Mouse (Mus musculus) CH12.LX (cell line): ENCODE measurements around the gene Nudt16l1. TPM values are rescaled to one million over a fixed set of nuclear protein-coding genes. Genes with fewer than 3 reads are reported as not detected.

Experiments used
- DNase-seq: peaks from one replicate; pipeline ENCODE4 v3.0.0-alpha.2; 2013; ENCODE audit errors: extremely low read depth
- H3K27ac ChIP-seq: 2 replicates; pipeline ENCODE4 v1.5.1; 2012; ENCODE audit warnings: low read depth, mild to moderate bottlenecking, control low read depth, moderate library complexity; ENCODE audit not compliant: insufficient read depth
- H3K27me3 ChIP-seq: replicated peaks from 2 replicates; pipeline ENCODE3; 2012; ENCODE audit warnings: inconsistent platforms
- H3K36me3 ChIP-seq, 2 experiments: replicated peaks in 1 of 2; 2 replicates each; pipeline versions ENCODE3 to v1.6.1; 2012; ENCODE audit warnings: inconsistent platforms in 1 of 2, low read length in 1 of 2, mild to moderate bottlenecking in 1 of 2, mixed read lengths in 1 of 2, moderate library complexity in 1 of 2; ENCODE audit not compliant: control insufficient read depth in 1 of 2, insufficient read depth in 1 of 2
- H3K4me1 ChIP-seq, 2 experiments: 2 replicates each; pipeline ENCODE4 v1.6.1; 2012; ENCODE audit warnings: inconsistent platforms in 1 of 2, moderate library complexity in 1 of 2; ENCODE audit not compliant: insufficient read depth in 2 of 2, control insufficient read depth in 1 of 2
- H3K4me2 ChIP-seq: 2 replicates; pipeline ENCODE4 v1.6.1; 2012; ENCODE audit warnings: low read depth, mild to moderate bottlenecking, control low read depth; ENCODE audit not compliant: poor library complexity, insufficient read depth, severe bottlenecking
- H3K4me3 ChIP-seq, 3 experiments: fragments of 150-350 bp in 1 of 3; sonication (generic) in 1 of 3; replicated peaks in 1 of 3; 2 replicates each; pipeline versions ENCODE3 to v1.5.1; 2011 to 2012; ENCODE audit warnings: low read depth in 2 of 3, low read length in 2 of 3, mild to moderate bottlenecking in 2 of 3, moderate library complexity in 2 of 3, control low read depth in 1 of 3, improper control_type of control experiment in 1 of 3, inconsistent platforms in 1 of 3, mixed read lengths in 1 of 3; ENCODE audit not compliant: poor library complexity in 1 of 3
- H3K79me2 ChIP-seq: replicated peaks from 2 replicates; pipeline ENCODE4 v1.6.1; 2012; ENCODE audit warnings: mild to moderate bottlenecking, moderate library complexity; ENCODE audit not compliant: control insufficient read depth, poor library complexity, insufficient read depth, severe bottlenecking; ENCODE audit errors: extremely low read depth
- H3K9ac ChIP-seq: 2 replicates; pipeline ENCODE4 v1.6.1; 2012; ENCODE audit warnings: low read depth, mild to moderate bottlenecking, control low read depth, moderate library complexity; ENCODE audit not compliant: insufficient read depth
- H3K9me3 ChIP-seq: replicated peaks from 2 replicates; pipeline ENCODE3; 2012; ENCODE audit warnings: low read length, inconsistent platforms, mixed read lengths
- CHD2 ChIP-seq: IDR thresholded peaks from 2 replicates; pipeline ENCODE4 v1.6.1; 2011; ENCODE audit warnings: low read length, improper control_type of control experiment
- CTCF ChIP-seq, 2 experiments: IDR thresholded peaks in 1 of 2; conservative IDR thresholded peaks in 1 of 2; 2 replicates each; pipeline ENCODE4 v1.5.1; 2011 to 2012; ENCODE audit warnings: low read depth in 2 of 2, low read length in 2 of 2, improper control_type of control experiment in 1 of 2, inconsistent platforms in 1 of 2, mild to moderate bottlenecking in 1 of 2, moderate library complexity in 1 of 2
- E2F4 ChIP-seq: IDR thresholded peaks from 2 replicates; pipeline ENCODE4 v1.6.1; 2011; ENCODE audit warnings: low read depth, low read length, improper control_type of control experiment; ENCODE audit not compliant: insufficient replicate concordance
- EP300 ChIP-seq: IDR thresholded peaks from 2 replicates; pipeline ENCODE4 v1.6.1; 2011; ENCODE audit warnings: low read length, improper control_type of control experiment
- IRF4 ChIP-seq: IDR thresholded peaks from 2 replicates; pipeline ENCODE4 v1.6.1; 2014; ENCODE audit warnings: low read depth, mild to moderate bottlenecking, inconsistent platforms, low read length, improper control_type of control experiment
- JUN ChIP-seq: IDR thresholded peaks from 2 replicates; pipeline ENCODE4 v1.6.1; 2011; ENCODE audit warnings: low read depth, mild to moderate bottlenecking, low read length, improper control_type of control experiment, moderate library complexity; ENCODE audit not compliant: insufficient read depth
- MAFK ChIP-seq: IDR thresholded peaks from 2 replicates; pipeline ENCODE4 v1.6.1; 2011; ENCODE audit warnings: low read length, improper control_type of control experiment; ENCODE audit not compliant: insufficient replicate concordance
- MAX ChIP-seq: IDR thresholded peaks from 2 replicates; pipeline ENCODE4 v1.6.1; 2011; ENCODE audit warnings: low read length, improper control_type of control experiment
- MAZ ChIP-seq: IDR thresholded peaks from 2 replicates; pipeline ENCODE4 v1.6.1; 2012; ENCODE audit warnings: low read depth, mild to moderate bottlenecking, inconsistent platforms, low read length, improper control_type of control experiment, moderate library complexity
- MYC ChIP-seq: IDR thresholded peaks from 2 replicates; pipeline ENCODE4 v1.6.1; 2011; ENCODE audit warnings: low read depth, mild to moderate bottlenecking, improper control_type of control experiment, low read length
- NELFE ChIP-seq: IDR thresholded peaks from 2 replicates; pipeline ENCODE4 v1.6.1; 2011; ENCODE audit warnings: low read depth, low read length, improper control_type of control experiment
- NRF1 ChIP-seq: IDR thresholded peaks from 2 replicates; pipeline ENCODE4 v1.6.1; 2014; ENCODE audit warnings: low read depth, mild to moderate bottlenecking, inconsistent platforms, low read length, improper control_type of control experiment, moderate library complexity
- PAX5 ChIP-seq: IDR thresholded peaks from 2 replicates; pipeline ENCODE4 v1.6.1; 2012; ENCODE audit warnings: low read length, inconsistent platforms, mixed read lengths
- POLR2A ChIP-seq: IDR thresholded peaks from 2 replicates; pipeline ENCODE4 v1.6.1; 2011; ENCODE audit warnings: low read depth, mild to moderate bottlenecking, improper control_type of control experiment, low read length
- RAD21 ChIP-seq: IDR thresholded peaks from 2 replicates; pipeline ENCODE4 v1.6.1; 2011; ENCODE audit warnings: low read depth, mild to moderate bottlenecking, low read length, improper control_type of control experiment, moderate library complexity
- TBP ChIP-seq: conservative IDR thresholded peaks from 2 replicates; pipeline ENCODE4 v1.6.1; 2011; ENCODE audit warnings: low read depth, low read length, improper control_type of control experiment
- USF1 ChIP-seq: IDR thresholded peaks from 2 replicates; pipeline ENCODE4 v1.6.1; 2014; ENCODE audit warnings: low read depth, mild to moderate bottlenecking, inconsistent platforms, low read length, improper control_type of control experiment
- USF2 ChIP-seq: conservative IDR thresholded peaks from 2 replicates; pipeline ENCODE4 v1.6.1; 2011; ENCODE audit warnings: low read depth, low read length, improper control_type of control experiment
- ZC3H11A ChIP-seq: IDR thresholded peaks from 2 replicates; pipeline ENCODE4 v1.6.1; 2012; ENCODE audit warnings: low read depth, mild to moderate bottlenecking, inconsistent platforms, low read length, improper control_type of control experiment
- ZKSCAN1 ChIP-seq: IDR thresholded peaks from 2 replicates; pipeline ENCODE4 v1.6.1; 2012; ENCODE audit warnings: low read depth, inconsistent platforms, low read length, improper control_type of control experiment, borderline replicate concordance
- ZMIZ1 ChIP-seq: IDR thresholded peaks from 2 replicates; pipeline ENCODE4 v1.6.1; 2012; ENCODE audit warnings: low read depth, mild to moderate bottlenecking, inconsistent platforms, low read length, improper control_type of control experiment
- ZNF384 ChIP-seq: IDR thresholded peaks from 2 replicates; pipeline ENCODE4 v1.6.1; 2012; ENCODE audit warnings: low read depth, low read length, improper control_type of control experiment, inconsistent platforms
- dilution Hi-C: fragments of 300-500 bp; cut with MboI; formaldehyde crosslinking; loops from 2 replicates; pipeline ENCODE4 v1.14.3; 2020; ENCODE audit warnings: low sequenced_read_pairs; ENCODE audit not compliant: extremely low pct_unique_long_range_greater_than_20kb, extremely low pct_ligation_motif_present
- in situ Hi-C: fragments of 300-500 bp; cut with MboI; formaldehyde crosslinking; loops from 3 replicates; pipeline ENCODE4 v1.14.3; 2019; ENCODE audit warnings: low sequenced_read_pairs, low pct_ligation_motif_present, low pct_unique_long_range_greater_than_20kb, mixed read lengths
- polyA plus RNA-seq: library from polyadenylated mRNA; unstranded; fragments of >175 nt; gene quantifications from 2 replicates; pipeline ENCODE4 v1.2.1, GENCODE M21; 2012; ENCODE audit warnings: low read depth; ENCODE audit not compliant: insufficient read length
- total RNA-seq, 2 experiments: library from RNA; depleted of rRNA; stranded (reverse); fragments of 300-350 nt in 1 of 2; fragments of >200 nt in 1 of 2; gene quantifications; 2 replicates each; pipeline ENCODE4 v1.2.3; 2012 to 2014

Nudt16l1 gene
- total and polyA plus RNA-seq, 3 experiments = 36.3 to 101 (median 65.7) TPM

DNA sequence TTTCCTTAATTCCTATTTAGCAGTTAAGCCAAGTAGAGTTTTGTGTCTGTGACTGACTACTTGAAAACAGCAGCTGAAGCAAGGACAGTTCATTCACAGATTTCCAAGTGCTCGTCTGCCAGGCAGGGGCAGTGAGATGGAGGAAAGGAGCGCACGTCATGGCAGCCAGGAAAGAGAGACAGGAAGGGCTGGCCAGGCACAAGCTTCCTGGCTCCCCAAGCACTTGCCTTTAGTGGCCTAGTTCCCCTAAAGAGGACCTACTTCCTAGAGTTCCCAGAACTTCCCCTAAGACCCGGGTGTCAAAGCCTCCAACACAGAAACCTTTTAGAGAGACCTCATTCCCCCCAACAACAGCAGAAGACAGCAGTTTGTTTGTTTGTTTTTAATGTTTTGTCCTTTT is 18.0 kb upstream of the Nudt16l1 start:
- H3K4me3 ChIP-seq = no peak overlapping the region
- no peak for TF ChIP-seq IRF4
- TF ChIP-seq POLR2A = no peak
- in situ Hi-C loops (no loop called here), dilution Hi-C loops (no loop called here)
- H3K27ac ChIP-seq = no peak overlapping the region
- no peak for DNase-seq
- no peak overlapping the region for H3K9ac ChIP-seq
- H3K79me2 ChIP-seq = no peaks in the 10 kb centered on the region
- H3K9me3 ChIP-seq = no peaks in the 10 kb centered on the region
- H3K4me2 ChIP-seq = no peak overlapping the region
- H3K4me1 ChIP-seq = peaks cover 0 to 6% of the 10 kb centered on the region in 2 experiments; a peak in 1 of 4 replicates
- H3K36me3 ChIP-seq = peaks cover 23 to 53% of the 10 kb centered on the region in 2 experiments
- H3K27me3 ChIP-seq = no peaks in the 10 kb centered on the region

DNA sequence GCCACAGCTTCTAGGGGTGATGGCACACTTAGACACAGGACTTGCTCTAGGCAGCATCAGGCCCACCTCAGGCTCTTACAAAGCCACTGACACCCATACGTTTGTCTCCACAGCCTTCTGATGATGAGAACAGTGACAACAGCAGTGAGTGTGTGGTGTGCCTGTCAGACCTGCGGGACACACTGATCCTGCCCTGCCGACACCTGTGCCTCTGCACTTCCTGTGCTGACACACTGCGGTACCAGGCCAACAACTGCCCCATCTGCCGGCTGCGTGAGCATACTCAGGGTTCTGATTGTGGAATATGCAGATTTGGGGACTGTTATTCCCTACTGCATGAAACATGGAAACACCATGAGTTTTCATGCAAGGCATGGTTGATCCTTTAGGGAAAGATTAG is 16.1 kb upstream of the Nudt16l1 start:
- H3K4me3 ChIP-seq = no peak overlapping the region
- no peak overlapping the region for H3K4me2 ChIP-seq
- no peak for DNase-seq
- no peaks in the 10 kb centered on the region for H3K27me3 ChIP-seq
- peaks cover 29 to 60% of the 10 kb centered on the region in 2 experiments for H3K36me3 ChIP-seq
- no peak overlapping the region for H3K9ac ChIP-seq
- dilution Hi-C loops = no loop called here
- H3K27ac ChIP-seq = no peak overlapping the region
- H3K79me2 ChIP-seq = no peaks in the 10 kb centered on the region
- peaks cover 0 to 6% of the 10 kb centered on the region in 2 experiments; a peak in 1 of 4 replicates for H3K4me1 ChIP-seq
- no peak for TF ChIP-seq MAX
- in situ Hi-C loops = no loop called here
- no peaks in the 10 kb centered on the region for H3K9me3 ChIP-seq

DNA sequence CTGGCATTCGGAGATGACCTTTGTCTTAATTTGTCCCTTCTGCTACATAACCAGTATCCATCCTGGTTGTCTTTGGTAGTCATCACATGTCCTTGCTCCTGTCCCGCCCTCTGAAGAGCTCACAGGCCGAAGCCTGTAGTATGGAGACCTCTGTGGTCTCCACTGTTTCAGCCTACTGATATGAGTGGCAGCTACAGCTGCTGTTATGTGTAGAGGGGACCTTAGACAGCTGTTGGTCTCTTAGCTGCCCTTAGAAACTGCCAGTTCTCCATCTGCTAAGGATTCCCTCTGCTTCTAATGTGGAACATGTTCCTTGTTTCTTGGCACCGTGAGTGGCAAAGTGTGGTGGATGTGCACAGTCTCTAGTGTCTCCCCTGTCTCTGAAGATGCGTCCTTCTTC is 14.6 kb upstream of the Nudt16l1 start:
- no peak for DNase-seq
- Histone ChIP-seq H3K27ac (no peak overlapping the region), H3K4me3 (no peak overlapping the region), H3K36me3 (peaks cover 38 to 71% of the 10 kb centered on the region in 2 experiments), H3K9ac (no peak overlapping the region), H3K4me1 (peaks cover 0 to 6% of the 10 kb centered on the region in 2 experiments; a peak in 1 of 4 replicates), H3K27me3 (no peaks in the 10 kb centered on the region), H3K79me2 (no peaks in the 10 kb centered on the region), H3K4me2 (no peak overlapping the region), H3K9me3 (no peaks in the 10 kb centered on the region)
- dilution Hi-C loops (no loop called here), in situ Hi-C loops (no loop called here)
- TF ChIP-seq ZMIZ1 = no peak
- TF ChIP-seq JUN = no peak
- TF ChIP-seq NRF1 = no peak
- TF ChIP-seq ZC3H11A = no peak
- no peak for TF ChIP-seq CHD2
- no peak for TF ChIP-seq MAFK
- no peak for TF ChIP-seq USF1
- no peak for TF ChIP-seq RAD21
- TF ChIP-seq MAZ = no peak
- no peak for TF ChIP-seq MAX
- no peak for TF ChIP-seq EP300
- no peak for TF ChIP-seq PAX5
- no peak for TF ChIP-seq E2F4
- TF ChIP-seq TBP = no peak
- no peak for TF ChIP-seq MYC
- TF ChIP-seq USF2 = no peak
- no peak for TF ChIP-seq ZNF384
- no peak for TF ChIP-seq NELFE
- no peak for TF ChIP-seq CTCF (conservative IDR thresholded peaks at IDR 0.05 in 1 of 2, IDR thresholded peaks at IDR 0.05 in 1 of 2; ENCODE audit: low read depth in 2 of 2, low read length in 2 of 2)
- TF ChIP-seq ZKSCAN1 = no peak
